Comparison of ENCODE assay signal across 23 mouse cellular contexts in genomic region chr5:37804512-37805118, GRCm38 (mm10). TPM values are rescaled to one million over a fixed set of nuclear protein-coding genes. Genes with fewer than 3 reads are reported as not detected.
DNase-seq lines count a peak whose midpoint lies in the region; ATAC-seq and TF ChIP-seq lines count a peak whose summit lies in the region.
"Had no signal": no experiment of that assay in that cellular context is flagged by ENCODE, and none has a peak within 500 bp of the region (broad histone marks: within the 10 kb centered on the region; RNA-seq: fewer than 3 reads in every experiment).

No protein-coding gene starts in this region.

- DNase-seq in gastrocnemius, adult 2 months, result peak; percentile 41
- DNase-seq in gastrocnemius, postnatal 10 days, result no peak
- no peak for DNase-seq in limb, embryonic 10.5 days (ENCODE audit: low spot score)
- DNase-seq in thymus, postnatal 0 days (ENCODE audit: low spot score), result no peak
- DNase-seq in adrenal gland, adult 18-20 months (ENCODE audit: low spot score in 2 of 2), result no peak
- DNase-seq in thymus, postnatal 14 days, result no peak
- DNase-seq: B cell, adult 2 months; cerebellum, adult 8-10 months; kidney, adult 2 months; kidney, postnatal 14 days; left cerebral cortex, postnatal 4 days; lung, adult 18-20 months; right cerebral cortex, postnatal 14 days; thymus, adult 2 months had no signal

- no peak overlapping the region for H3K9ac ChIP-seq in limb, embryonic 15.5 days
- no peak overlapping the region for H3K9ac ChIP-seq in heart, embryonic 14.5 days (ENCODE audit: low read length)
- H3K9ac ChIP-seq: hindbrain, embryonic 13.5 days; neural tube, embryonic 15.5 days had no signal

- no peaks in the 10 kb centered on the region for H3K27me3 ChIP-seq in limb, embryonic 15.5 days
- peaks cover 10% of the 10 kb centered on the region for H3K27me3 ChIP-seq in limb, embryonic 10.5 days (ENCODE audit: low read depth, poor library complexity, severe bottlenecking)
- H3K27me3 ChIP-seq in heart, embryonic 14.5 days (ENCODE audit: control insufficient read depth, insufficient read depth, low read length), result no peaks in the 10 kb centered on the region
- H3K27me3 ChIP-seq: neural tube, embryonic 15.5 days had no signal

- 0 out of 2 replicates have a peak, but pooled peaks cover 3% of the 10 kb centered on the region for H3K4me1 ChIP-seq in limb, embryonic 15.5 days
- H3K4me1 ChIP-seq in limb, embryonic 10.5 days, result no peaks in the 10 kb centered on the region
- H3K4me1 ChIP-seq in heart, embryonic 14.5 days (ENCODE audit: control insufficient read depth in 2 of 2, insufficient read depth in 2 of 2, low read length in 2 of 2), result peaks cover 10 to 11% of the 10 kb centered on the region in 2 experiments; a peak in 3 of 4 replicates
- H3K4me1 ChIP-seq: hindbrain, embryonic 13.5 days; megakaryocyte, embryonic 14.5 days; neural tube, embryonic 15.5 days had no signal

- H3K4me3 ChIP-seq in gastrocnemius, adult 2 months, result no peak overlapping the region
- no peak overlapping the region for H3K4me3 ChIP-seq in limb, embryonic 15.5 days
- no peak overlapping the region for H3K4me3 ChIP-seq in limb, embryonic 10.5 days
- no peak overlapping the region for H3K4me3 ChIP-seq in heart, embryonic 14.5 days (ENCODE audit: control insufficient read depth in 1 of 2, insufficient read depth in 1 of 2, low read depth in 1 of 2, low read length in 2 of 2)
- H3K4me3 ChIP-seq: hindbrain, embryonic 13.5 days; megakaryocyte, embryonic 14.5 days; neural tube, embryonic 15.5 days had no signal

- ATAC-seq in limb, embryonic 15.5 days (ENCODE audit: insufficient number of reproducible peaks, low FRiP score, low TSS enrichment, low read depth), result no peak
- ATAC-seq in heart, embryonic 14.5 days (ENCODE audit: insufficient number of reproducible peaks, insufficient read depth, low FRiP score, low read depth), result peak; percentile 69
- ATAC-seq: inflammation-experienced regulatory T-cells, adult 6 months; midbrain, embryonic 16.5 days had no signal

- no peaks in the 10 kb centered on the region for H3K9me3 ChIP-seq in limb, embryonic 15.5 days
- no peaks in the 10 kb centered on the region for H3K9me3 ChIP-seq in limb, embryonic 10.5 days (replicated peaks)
- H3K9me3 ChIP-seq in heart, embryonic 14.5 days (ENCODE audit: control insufficient read depth, low read length), result no peaks in the 10 kb centered on the region
- H3K9me3 ChIP-seq: hindbrain, embryonic 13.5 days; neural tube, embryonic 15.5 days had no signal

- WGBS in limb, embryonic 15.5 days, result 58% methylated on average over 8 of the region's 8 CpGs
- WGBS in limb, embryonic 10.5 days, result 72% methylated on average over 8 of the region's 8 CpGs
- WGBS in heart, embryonic 14.5 days, result 45% methylated on average over 8 of the region's 8 CpGs

- peak overlapping the region; percentile 38 for H3K27ac ChIP-seq in gastrocnemius, adult 2 months
- H3K27ac ChIP-seq in limb, embryonic 15.5 days, result 0 out of 2 replicates have a peak overlapping the region, but pooled peaks have one; percentile 27
- no peak overlapping the region for H3K27ac ChIP-seq in limb, embryonic 10.5 days
- H3K27ac ChIP-seq in heart, embryonic 14.5 days (replicated peaks in 1 of 2; ENCODE audit: control insufficient read depth in 1 of 2, insufficient read depth in 1 of 2, low read depth in 2 of 2, low read length in 2 of 2), result peak overlapping the region; percentile 28 to 55
- H3K27ac ChIP-seq: hindbrain, embryonic 13.5 days; neural tube, embryonic 15.5 days had no signal

- H3K36me3 ChIP-seq in limb, embryonic 15.5 days, result no peaks in the 10 kb centered on the region
- no peaks in the 10 kb centered on the region for H3K36me3 ChIP-seq in limb, embryonic 10.5 days
- no peaks in the 10 kb centered on the region for H3K36me3 ChIP-seq in heart, embryonic 14.5 days (ENCODE audit: control insufficient read depth, insufficient read depth, low read length)
- H3K36me3 ChIP-seq: hindbrain, embryonic 13.5 days; neural tube, embryonic 15.5 days had no signal

- intact Hi-C loops in gastrocnemius, adult 2 months (cut with DNase I), result no loop called here

- peak; percentile 9; the same call in 1 of the 2 replicates for TF ChIP-seq CTCF in gastrocnemius, adult 2 months (IDR thresholded peaks at IDR 0.05)

- no peak overlapping the region for H3K4me2 ChIP-seq in limb, embryonic 15.5 days
- no peak overlapping the region for H3K4me2 ChIP-seq in heart, embryonic 14.5 days (ENCODE audit: low read length)
- H3K4me2 ChIP-seq: hindbrain, embryonic 13.5 days; liver, embryonic 11.5 days; neural tube, embryonic 15.5 days had no signal

RNA-seq across cellular contexts. Expression of gene Msx1, which starts 19.8 kb away (rescaled TPM):
- 1 to 10 TPM; 1.7 to 2.2 TPM for total RNA-seq in gastrocnemius, adult 2 months (2021)
- 1 to 10 TPM; 4.1 to 4.4 TPM for total RNA-seq in gastrocnemius, postnatal 10 days (2021)
- 137 and 155 TPM in 2 replicates for polyA plus RNA-seq in limb, embryonic 15.5 days (2015; fragmentation: Nextera tagmentation; extraction: Ambion mirVana)
- 360 and 372 TPM in 2 replicates for polyA plus RNA-seq in limb, embryonic 10.5 days (2016; fragmentation: Nextera tagmentation; extraction: Ambion mirVana)
- polyA plus RNA-seq in heart, embryonic 14.5 days (2014; fragmentation: Nextera tagmentation; extraction: Ambion mirVana), result 8.3 and 8.7 TPM in 2 replicates
- polyA plus RNA-seq in thymus, postnatal 0 days (2015; fragmentation: Nextera tagmentation; extraction: Ambion mirVana), result 1.7 and 2.2 TPM in 2 replicates
- total RNA-seq in adrenal gland, adult 18-20 months (2021), result 1 to 10 TPM; 1.1 to 2.1 TPM
- total RNA-seq: granulocyte monocyte progenitor cell, adult 5-6 weeks had no signal
- polyA plus RNA-seq: inflammation-experienced regulatory T-cells, adult 6 months had no signal

Comparison
In these comparisons a context has a peak if more than half of its experiments do, and no peak if none do; other contexts are left out.
1. RNA of gene Msx1, which starts 19.8 kb away (polyA plus RNA-seq): 360 to 372 TPM in limb, embryonic 10.5 days and 137 to 155 TPM in limb, embryonic 15.5 days; 8.3 to 8.7 TPM in heart, embryonic 14.5 days and 1.7 to 2.2 TPM in thymus, postnatal 0 days; every median in the first group is over 10 times any median in the second.